Mouse (Mus musculus) midbrain, embryonic 10.5 days (tissue): ENCODE data around the gene Gm45711. TPM values are rescaled to one million over a fixed set of nuclear protein-coding genes. Genes with fewer than 3 reads are reported as not detected.
A peak's percentile ranks its signal among the peaks of the same experiment; 100 is the strongest.
"Not testable (repeated sequence)": the region's sequence is repeated elsewhere in the genome, so short reads cannot be mapped to it uniquely, and the experiment has no call there.

Experiments
- DNase-seq: peaks from one replicate; pipeline ENCODE4 v3.0.0-alpha.2; 2017; ENCODE audit warnings: low spot score
- H3K27ac ChIP-seq: fragments of 300-500 bp; sonication (generic); replicated peaks from 2 replicates; pipeline ENCODE4 v1.5.1; 2016; ENCODE audit warnings: mild to moderate bottlenecking
- H3K27me3 ChIP-seq: fragments of 300-500 bp; sonication (generic); 2 replicates; pipeline ENCODE4 v1.6.1; 2016; ENCODE audit warnings: low read depth, mild to moderate bottlenecking; ENCODE audit not compliant: poor library complexity, severe bottlenecking
- H3K36me3 ChIP-seq: fragments of 300-500 bp; sonication (generic); 2 replicates; pipeline ENCODE4 v1.6.1; 2016; ENCODE audit warnings: mild to moderate bottlenecking, moderate library complexity
- H3K4me1 ChIP-seq: fragments of 300-500 bp; sonication (generic); 2 replicates; pipeline ENCODE4 v1.6.1; 2016
- H3K4me3 ChIP-seq: fragments of 300-500 bp; sonication (generic); 2 replicates; pipeline ENCODE4 v1.5.1; 2016; ENCODE audit warnings: mild to moderate bottlenecking, moderate library complexity
- H3K9me3 ChIP-seq: fragments of 300-500 bp; sonication (generic); replicated peaks from 2 replicates; pipeline ENCODE4 v1.6.1; 2016; ENCODE audit warnings: mild to moderate bottlenecking
- WGBS: fragments of 180-500 bp; shearing (Covaris S2); methylation state at CpG from one replicate; pipeline ENCODE4 v1.1.7; 2016; 5-methylcytosine and 5-hydroxymethylcytosine counted together
- polyA plus RNA-seq: library from polyadenylated mRNA; unstranded; fragments of >200 nt; fragmentation: Nextera tagmentation; extraction: Ambion mirVana; gene quantifications from 2 replicates; pipeline ENCODE4 v1.2.1, GENCODE M21; 2016

The Gm45711 gene
- polyA plus RNA-seq, 1 experiment from 2014 or later = not detected

DNA sequence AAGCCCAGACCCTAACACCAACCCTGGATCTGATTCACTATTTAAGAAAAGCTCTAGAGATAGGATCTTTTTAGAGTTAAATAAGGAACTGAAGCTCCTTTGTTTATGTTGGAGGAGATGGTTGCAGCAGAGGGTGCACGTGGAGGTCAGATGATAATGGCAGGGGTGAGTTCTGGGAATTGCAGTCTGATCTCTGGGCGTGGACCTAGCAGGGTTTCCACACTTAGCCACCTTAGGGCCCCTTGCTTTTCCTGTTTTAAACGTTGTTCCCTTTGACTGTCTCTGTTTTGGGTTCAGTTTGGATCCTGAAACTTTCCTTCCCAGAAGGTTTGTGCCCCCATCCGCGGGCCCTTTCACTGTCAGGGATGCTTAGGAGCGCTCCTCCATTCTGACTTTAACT, 1.5 kb downstream of the Gm45711 start:
- not testable (repeated sequence) for H3K36me3 ChIP-seq, DNase-seq, H3K9me3 ChIP-seq, H3K4me3 ChIP-seq, H3K27me3 ChIP-seq, H3K27ac ChIP-seq, H3K4me1 ChIP-seq
- WGBS = 70% methylated on average over 6 of the region's 6 CpGs

DNA sequence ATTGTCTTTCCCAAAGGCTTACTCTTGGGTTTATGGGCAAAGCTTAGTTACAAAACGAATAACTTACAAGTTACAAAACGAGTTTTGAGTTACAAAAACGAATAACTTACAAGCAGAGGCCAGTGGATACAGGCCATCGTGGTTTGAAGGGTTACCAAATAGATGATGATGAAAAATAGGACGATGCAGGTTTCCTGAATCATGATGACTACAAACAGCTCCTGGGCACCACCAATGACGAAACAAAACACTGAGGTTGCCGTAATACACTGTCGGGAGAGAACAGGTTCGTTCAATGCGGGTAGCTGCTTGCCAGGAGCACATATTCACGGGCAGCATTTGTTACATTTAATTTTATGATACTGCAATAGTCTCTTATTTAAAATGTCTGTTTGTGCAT, 4.9 kb downstream of the Gm45711 start:
- peaks cover 20% of the 10 kb centered on the region for H3K4me1 ChIP-seq
- no peak overlapping the region for H3K27ac ChIP-seq
- DNase-seq = no peak
- WGBS = 89% methylated on average over 11 of the region's 11 CpGs
- no peaks in the 10 kb centered on the region for H3K27me3 ChIP-seq
- no peak overlapping the region for H3K4me3 ChIP-seq
- H3K9me3 ChIP-seq = no peaks in the 10 kb centered on the region
- no peaks in the 10 kb centered on the region for H3K36me3 ChIP-seq

DNA sequence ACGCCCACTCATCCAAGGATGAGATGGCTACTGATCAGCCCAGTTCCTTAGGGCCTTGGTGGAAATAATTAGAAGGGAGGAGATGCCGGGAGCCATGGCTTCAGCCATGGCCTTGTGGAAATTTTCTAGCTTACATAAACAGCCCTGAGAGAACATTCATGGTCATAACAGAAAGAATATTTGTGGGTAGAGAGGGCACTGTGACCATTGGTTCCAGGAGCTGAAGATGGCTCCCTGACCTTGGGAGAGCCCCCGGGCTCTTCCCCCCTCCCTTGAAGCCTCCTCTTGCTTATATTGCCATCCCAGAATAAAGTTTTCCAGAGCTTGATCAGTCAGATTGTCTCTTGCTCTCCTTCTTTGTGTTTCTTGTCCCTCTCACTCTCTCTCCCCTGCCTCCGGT, 7.3 kb downstream of the Gm45711 start:
- H3K27me3 ChIP-seq, H3K27ac ChIP-seq, DNase-seq, H3K4me3 ChIP-seq, H3K9me3 ChIP-seq, H3K36me3 ChIP-seq: not testable (repeated sequence)
- peaks cover 20% of the 10 kb centered on the region for H3K4me1 ChIP-seq
- 93% methylated on average over 4 of the region's 4 CpGs for WGBS

DNA sequence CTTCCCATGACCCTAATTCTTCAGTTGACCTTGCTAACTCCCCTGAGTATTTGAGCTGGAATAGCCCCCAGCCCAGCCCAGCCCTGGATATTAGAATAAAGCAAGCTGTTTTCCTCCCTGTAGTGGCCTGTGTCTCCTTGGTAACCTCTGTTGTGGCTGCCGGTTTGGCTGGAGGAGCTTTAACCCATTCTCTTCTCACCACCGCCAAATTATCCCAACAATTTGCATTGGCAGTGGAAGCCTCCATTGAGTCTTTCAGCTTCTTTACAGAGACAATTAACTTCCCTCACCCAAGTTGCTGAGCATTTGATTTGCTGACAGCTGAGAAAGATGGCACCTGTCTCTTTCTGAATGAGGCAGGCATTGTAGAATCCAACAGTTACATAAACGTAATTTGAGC, 8.3 kb downstream of the Gm45711 start:
- H3K9me3 ChIP-seq, H3K36me3 ChIP-seq, H3K4me3 ChIP-seq, H3K27me3 ChIP-seq: not testable (repeated sequence)
- Histone ChIP-seq H3K27ac (peak overlapping the region; percentile 59; the same call in 1 of the 2 replicates), H3K4me1 (peaks cover 24% of the 10 kb centered on the region)
- DNase-seq = peak; percentile 54
- WGBS = 16% methylated on average over 3 of the region's 3 CpGs

DNA sequence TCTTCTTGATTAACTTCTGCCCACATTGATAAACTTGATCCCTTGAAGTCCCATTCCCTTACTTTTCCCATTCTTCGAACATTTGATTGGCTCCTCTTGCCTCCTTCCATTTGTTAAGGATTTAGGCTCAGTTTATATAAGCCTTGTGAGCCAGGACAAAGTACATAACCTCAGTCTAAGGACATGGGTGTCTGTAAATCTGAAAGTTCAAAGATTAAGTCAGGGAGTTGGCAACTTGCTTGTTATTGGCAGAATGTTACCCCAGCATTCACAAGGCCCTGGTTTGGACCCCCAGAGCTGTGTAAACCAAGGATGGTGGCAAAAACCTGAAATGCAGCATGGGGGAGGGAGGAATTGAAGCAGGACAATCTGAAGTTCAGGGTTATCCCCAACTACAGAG, 15.5 kb downstream of the Gm45711 start:
- H3K27me3 ChIP-seq = no peaks in the 10 kb centered on the region
- 83% methylated on average over 1 of the region's 1 CpGs for WGBS
- no peak for DNase-seq
- no peaks in the 10 kb centered on the region for H3K36me3 ChIP-seq
- peaks cover 4% of the 10 kb centered on the region; the same call in 1 of the 2 replicates for H3K4me1 ChIP-seq
- H3K27ac ChIP-seq = no peak overlapping the region
- H3K4me3 ChIP-seq = no peak overlapping the region
- no peaks in the 10 kb centered on the region for H3K9me3 ChIP-seq

DNA sequence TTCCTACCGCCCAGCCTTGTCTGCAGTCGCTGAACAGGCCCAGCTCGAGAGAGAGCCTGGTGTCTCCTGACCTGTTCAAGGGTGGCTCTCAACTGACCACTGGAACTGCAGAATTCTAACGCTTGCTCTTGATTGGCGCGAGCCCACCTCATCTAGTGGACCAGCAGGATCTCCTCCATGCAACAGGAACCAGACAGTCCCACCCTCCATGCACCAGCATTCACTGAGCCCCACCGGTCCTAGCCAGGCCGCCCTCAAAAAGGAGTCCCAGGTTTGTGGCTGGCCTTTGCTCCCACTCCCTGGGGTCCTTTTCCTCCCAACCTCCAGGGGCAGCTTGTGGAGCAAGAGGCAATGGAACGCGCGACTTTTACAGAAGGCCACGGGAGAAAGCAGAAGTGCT, 16.8 kb downstream of the Gm45711 start, which contains the start of gene Cmtm2a:
Cmtm2a (minus strand) TSS at position 101 of the 400 bp plus-strand sequence.
- H3K9me3 ChIP-seq, H3K36me3 ChIP-seq, DNase-seq, H3K4me1 ChIP-seq, H3K27me3 ChIP-seq, H3K27ac ChIP-seq, H3K4me3 ChIP-seq: not testable (repeated sequence)
- 88% methylated on average over 12 of the region's 12 CpGs for WGBS

DNA sequence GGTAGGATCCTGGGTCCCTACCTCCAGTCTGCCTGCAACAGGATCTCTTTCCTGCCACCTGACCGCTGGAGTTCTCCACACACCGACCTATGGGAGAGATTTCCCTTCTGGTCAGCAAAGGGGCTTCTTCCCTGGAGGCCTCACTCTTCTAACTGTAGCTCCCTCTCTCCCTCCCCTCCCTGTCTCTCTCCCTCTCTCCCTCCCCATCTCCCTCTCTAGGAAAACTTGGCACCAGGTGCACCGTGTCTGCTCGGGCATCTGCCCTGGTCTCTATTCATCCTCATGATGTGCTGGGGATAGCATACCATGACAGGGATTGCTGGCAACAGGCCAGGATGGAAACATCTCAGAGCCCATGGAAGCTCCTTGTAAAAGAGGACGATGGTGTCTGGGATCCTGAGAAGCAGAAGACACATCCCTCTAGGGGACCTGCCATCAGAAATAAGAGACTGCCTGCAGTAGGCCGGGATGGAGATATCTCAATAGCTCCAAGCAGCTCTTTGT, 40.9 kb downstream of the Gm45711 start:
- Histone ChIP-seq H3K36me3 (peaks cover 14% of the 10 kb centered on the region), H3K27me3 (no peaks in the 10 kb centered on the region), H3K4me1 (no peaks in the 10 kb centered on the region), H3K4me3 (no peak overlapping the region), H3K9me3 (no peaks in the 10 kb centered on the region), H3K27ac (no peak overlapping the region)
- DNase-seq = no peak
- WGBS = 93% methylated on average over 6 of the region's 6 CpGs

DNA sequence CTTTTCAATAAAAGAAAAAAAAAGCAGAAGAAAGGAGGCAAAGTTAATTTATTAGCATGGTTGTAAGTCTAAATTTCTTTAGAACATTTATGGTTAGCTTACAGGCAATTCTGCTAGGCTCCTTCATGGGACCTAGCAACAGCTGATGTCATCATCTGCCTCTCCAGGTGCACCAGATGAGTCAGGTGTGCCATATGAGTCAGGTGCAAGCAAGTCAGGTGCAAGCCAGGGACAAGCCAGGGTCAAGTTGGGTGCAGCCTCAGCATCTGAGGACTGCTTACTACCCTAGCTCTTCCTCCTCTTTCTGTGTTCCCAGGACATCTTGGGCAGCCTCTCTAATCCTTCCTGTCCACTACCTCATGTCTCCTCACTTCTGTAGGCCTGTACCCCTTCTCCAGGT, 41.5 kb downstream of the Gm45711 start:
- peaks cover 20% of the 10 kb centered on the region for H3K36me3 ChIP-seq
- H3K4me1 ChIP-seq = no peaks in the 10 kb centered on the region
- H3K9me3 ChIP-seq = no peaks in the 10 kb centered on the region
- H3K27ac ChIP-seq = no peak overlapping the region
- H3K27me3 ChIP-seq = no peaks in the 10 kb centered on the region
- H3K4me3 ChIP-seq = no peak overlapping the region
- no peak for DNase-seq

DNA sequence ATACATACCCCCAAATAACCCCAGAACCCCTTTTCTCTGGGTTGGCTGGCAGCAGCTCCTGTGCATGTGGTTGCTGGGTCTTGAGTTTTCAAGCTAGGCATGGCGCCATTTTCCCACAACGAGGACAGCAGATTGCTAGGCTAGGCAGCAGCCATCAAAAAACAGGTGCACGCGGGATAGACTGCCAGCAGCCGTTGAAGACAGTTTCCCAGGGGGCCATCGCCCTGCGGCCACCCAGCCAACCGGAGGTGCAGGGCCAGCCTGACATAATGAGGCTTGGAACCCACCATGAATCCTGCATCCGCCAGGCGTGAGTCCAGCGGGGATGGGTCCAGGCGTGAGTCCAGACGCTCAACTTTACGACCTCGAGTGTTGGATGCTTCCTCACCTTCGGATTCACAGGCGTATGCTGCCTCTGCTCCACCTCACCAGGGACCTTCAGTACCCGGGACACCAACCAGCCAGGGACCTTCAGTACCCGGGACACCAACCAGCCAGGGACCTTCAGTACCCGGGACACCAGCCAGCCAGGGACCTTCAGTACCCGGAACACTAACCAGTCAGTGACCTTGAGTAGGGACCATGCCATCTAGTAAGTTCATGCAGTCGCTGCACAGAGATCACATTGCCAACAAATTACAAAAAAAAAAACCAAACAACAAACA, 45.5 kb downstream of the Gm45711 start:
- DNase-seq, H3K27ac ChIP-seq, H3K4me3 ChIP-seq, H3K27me3 ChIP-seq, H3K4me1 ChIP-seq, H3K9me3 ChIP-seq: not testable (repeated sequence)
- H3K36me3 ChIP-seq = peaks cover 50% of the 10 kb centered on the region
- 96% methylated on average over 22 of the region's 22 CpGs for WGBS

DNA sequence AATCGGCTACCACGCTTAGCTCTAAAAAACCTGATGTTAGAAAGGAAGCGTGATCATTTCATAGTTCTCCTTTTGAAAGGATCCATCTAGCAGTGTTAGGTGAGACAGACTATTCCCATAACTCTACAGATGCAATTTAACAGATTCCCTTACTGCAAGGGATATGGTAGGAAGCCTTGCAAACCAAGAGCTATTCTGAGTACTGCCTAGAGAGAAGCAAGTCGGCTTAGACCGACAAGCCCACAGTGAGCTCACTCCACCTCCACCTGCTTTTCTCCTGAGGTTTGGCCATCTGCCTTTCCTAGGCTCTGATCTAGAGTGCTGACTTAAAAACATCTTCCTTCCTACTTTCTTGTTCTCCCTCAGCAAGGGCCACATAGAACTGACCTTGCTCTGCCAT, 48.1 kb downstream of the Gm45711 start:
- not testable (repeated sequence) for H3K27ac ChIP-seq, H3K9me3 ChIP-seq, DNase-seq, H3K4me3 ChIP-seq, H3K27me3 ChIP-seq, H3K4me1 ChIP-seq
- H3K36me3 ChIP-seq = peaks cover 73% of the 10 kb centered on the region
- 95% methylated on average over 5 of the region's 5 CpGs for WGBS

DNA sequence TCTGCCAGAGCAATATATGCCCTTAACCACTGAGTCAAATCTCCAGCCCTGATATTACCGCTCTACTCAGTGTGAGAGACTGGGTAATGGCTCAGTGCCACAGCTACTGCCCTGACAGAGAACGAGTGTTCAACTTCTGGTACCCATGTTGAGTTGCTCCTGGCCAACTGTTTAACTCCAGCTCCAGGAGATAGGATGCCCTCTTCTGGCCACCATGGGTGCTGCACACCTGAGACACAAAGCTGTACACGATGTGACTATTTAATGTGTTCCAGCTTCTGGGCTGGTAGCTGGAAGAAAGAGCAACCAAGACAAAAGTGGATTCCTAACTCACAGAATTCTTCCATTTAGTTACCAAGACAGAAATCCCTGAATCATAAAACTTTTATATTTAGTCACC, 56.9 kb downstream of the Gm45711 start:
- Histone ChIP-seq H3K27me3 (no peaks in the 10 kb centered on the region), H3K27ac (no peak overlapping the region), H3K9me3 (no peaks in the 10 kb centered on the region; the same call in 1 of the 2 replicates), H3K4me3 (no peak overlapping the region), H3K4me1 (peaks cover 19% of the 10 kb centered on the region), H3K36me3 (peaks cover 10% of the 10 kb centered on the region)
- whole genome bisulfite sequencing = 90% methylated on average over 3 of the region's 3 CpGs
- no peak for DNase-seq

DNA sequence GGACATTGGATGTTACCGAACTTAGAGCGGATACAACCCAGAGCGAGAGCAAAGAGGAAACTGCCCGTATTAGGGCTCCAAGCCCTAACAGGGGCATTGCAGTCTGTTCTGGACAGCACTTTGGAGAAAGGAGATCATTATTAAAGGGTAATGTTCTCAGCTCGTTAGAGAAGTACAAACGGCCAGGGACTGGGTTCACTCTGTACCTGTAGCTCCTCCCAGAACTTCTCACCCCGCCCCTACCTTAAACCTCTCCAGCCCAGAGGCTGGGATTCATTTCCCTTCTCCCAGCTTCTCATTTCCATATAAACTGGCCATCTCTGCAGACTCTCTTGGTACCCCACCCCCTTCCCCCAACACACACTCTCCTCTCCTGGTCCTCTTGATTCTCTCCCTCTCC, 58.4 kb downstream of the Gm45711 start:
- DNase-seq = peak; percentile 22
- Histone ChIP-seq H3K4me1 (peaks cover 33% of the 10 kb centered on the region), H3K4me3 (peak overlapping the region; percentile 74), H3K9me3 (no peaks in the 10 kb centered on the region), H3K36me3 (no peaks in the 10 kb centered on the region), H3K27me3 (no peaks in the 10 kb centered on the region), H3K27ac (no peak overlapping the region; the same call in 1 of the 2 replicates)
- WGBS = 0% methylated on average over 7 of the region's 7 CpGs

DNA sequence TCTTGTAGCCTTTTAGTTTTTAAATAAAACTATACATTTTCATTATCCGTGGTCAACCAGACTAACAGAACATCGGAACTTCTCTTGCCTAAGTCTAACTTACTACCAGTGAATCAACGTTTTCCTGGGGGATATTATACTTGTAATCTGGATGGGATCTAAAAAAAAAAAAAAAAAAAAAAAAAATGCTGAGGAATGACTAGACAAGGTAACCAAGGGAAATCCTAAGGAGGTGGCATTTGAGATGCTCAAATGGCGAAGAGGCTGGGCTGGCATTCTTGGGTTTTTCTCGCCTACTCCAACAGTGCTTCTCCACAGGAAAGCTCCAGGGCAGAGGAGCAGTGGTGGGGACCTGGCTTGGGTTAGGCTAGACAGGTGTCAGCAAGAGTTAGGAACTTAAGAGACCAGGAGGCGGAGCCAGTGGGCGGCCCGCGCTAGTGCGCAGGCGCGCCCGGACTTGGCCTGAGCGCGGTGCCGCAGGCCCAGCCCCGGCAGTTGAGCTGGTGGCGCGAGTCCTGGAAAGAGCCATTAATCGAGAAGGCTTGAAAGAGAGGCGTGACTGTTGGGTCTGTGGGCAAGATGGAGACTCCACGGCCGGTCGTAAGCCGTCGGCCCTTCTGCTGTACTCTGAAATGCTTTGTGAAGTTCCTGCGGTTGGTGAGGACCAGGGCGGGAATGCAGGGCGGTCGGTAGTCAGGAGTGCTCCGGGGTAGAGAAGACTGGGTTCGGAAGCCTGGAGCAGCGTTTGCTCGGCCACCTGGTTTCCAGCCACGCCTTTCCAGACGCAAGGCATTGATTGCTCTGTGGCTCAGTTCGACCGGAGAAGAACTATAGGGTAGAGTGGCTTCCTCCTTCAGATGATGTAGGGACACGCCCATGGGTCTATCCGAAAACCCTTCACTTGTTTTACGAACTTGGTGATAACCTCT, 59.2 kb downstream of the Gm45711 start, which contains the start of gene Cklf:
Cklf (plus strand) TSS at position 423 of the 929 bp plus-strand sequence.
- WGBS = 4% methylated on average over 41 of the region's 41 CpGs
- peak; percentile 89 for DNase-seq
- H3K4me3 ChIP-seq = peak within 1 kb of the TSS; percentile 74

More for the DNA sequence above, 59.2 kb downstream of the Gm45711 start, which contains the start of gene Cklf:
- Histone ChIP-seq H3K36me3 (no peaks in the 10 kb centered on the region), H3K27ac (peak within 1 kb of the TSS; percentile 91), H3K27me3 (no peaks in the 10 kb centered on the region), H3K4me1 (peaks cover 33% of the 10 kb centered on the region), H3K9me3 (no peaks in the 10 kb centered on the region)
